Mouse (Mus musculus): Measurements from ENCODE around the gene Arhgef1.

DNA sequence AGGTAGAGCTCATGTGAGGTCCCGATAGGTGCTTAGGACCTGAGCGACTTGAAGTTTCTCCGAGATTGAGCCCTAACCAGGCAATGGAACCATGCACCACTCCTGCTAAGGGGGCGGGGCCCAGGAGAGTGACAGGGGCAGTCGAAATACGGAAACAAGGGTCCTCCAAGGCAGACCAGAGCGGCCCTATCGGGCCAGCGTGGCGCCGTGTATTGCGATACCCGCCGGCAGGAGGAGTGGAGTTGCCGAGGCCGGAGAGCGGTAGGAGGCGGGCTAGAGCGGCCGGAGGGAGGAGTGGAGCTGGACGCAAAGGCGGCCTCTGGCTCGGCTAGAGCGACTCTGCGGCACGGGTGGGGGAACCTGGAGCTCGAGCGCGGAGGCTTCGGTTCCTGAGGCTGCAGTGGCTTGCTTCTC, 1.4 kb downstream of the Arhgef1 start:
- TF ChIP-seq CTCF (IDR thresholded peaks at IDR 0.05; ENCODE audit: control insufficient read depth, insufficient read depth, insufficient read length): no peak
- TF ChIP-seq MYOD1 (IDR thresholded peaks at IDR 0.05; ENCODE audit: control insufficient read depth, insufficient read length, low read depth): no peak
- no peak for TF ChIP-seq USF1 (IDR thresholded peaks at IDR 0.05; ENCODE audit: low read depth)
- TF ChIP-seq MAX (IDR thresholded peaks at IDR 0.05): peak; percentile 80
- TF ChIP-seq CEBPB (IDR thresholded peaks at IDR 0.05; ENCODE audit: low read depth): peak; percentile 58
